Mouse (Mus musculus) E14TG2a.4 (cell line): Measurements from ENCODE around the gene Col16a1.

Experiments used
- CTCF ChIP-seq: conservative IDR thresholded peaks from 2 replicates; pipeline ENCODE4 v1.5.1; 2014; ENCODE audit warnings: low read length
- POU5F1 ChIP-seq: IDR thresholded peaks from 2 replicates; pipeline ENCODE4 v1.6.1; 2014; ENCODE audit warnings: low read length, borderline replicate concordance

GRCm38 (mm10) chr4:130060937-130061336 is 13.3 kb downstream of the Col16a1 start:
- TF ChIP-seq CTCF (no peak), POU5F1 (no peak)
